Mouse (Mus musculus): ENCODE measurements around the gene Trpm3. TPM values are rescaled to one million over a fixed set of nuclear protein-coding genes. Genes with fewer than 3 reads are reported as not detected.

The Trpm3 gene
- polyA plus RNA-seq, 1 experiment, result not detected

DNA sequence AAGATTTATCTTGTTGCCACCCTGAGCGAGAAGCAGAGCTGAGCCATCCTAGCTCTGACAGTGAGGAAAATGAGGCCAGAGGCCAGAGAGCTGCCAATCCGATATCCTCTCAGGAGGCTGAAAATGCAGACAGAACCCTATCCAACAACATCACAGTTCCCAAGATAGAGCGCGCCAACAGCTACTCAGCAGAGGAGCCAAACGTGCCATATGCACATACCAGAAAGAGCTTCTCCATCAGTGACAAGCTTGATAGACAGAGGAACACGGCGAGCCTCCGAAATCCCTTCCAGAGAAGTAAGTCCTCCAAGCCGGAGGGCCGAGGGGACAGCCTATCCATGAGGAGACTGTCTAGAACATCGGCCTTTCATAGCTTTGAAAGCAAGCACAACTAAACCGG is 849.1 kb downstream of the Trpm3 start:
- H3K36me3 ChIP-seq (replicated peaks; ENCODE audit: low read length), result no peaks in the 10 kb centered on the region
- no peak for TF ChIP-seq GATA1 (IDR thresholded peaks at IDR 0.05; ENCODE audit: borderline replicate concordance, low read length)
- TF ChIP-seq FLI1 (IDR thresholded peaks at IDR 0.05; ENCODE audit: low read length), result no peak
- H3K4me3 ChIP-seq (replicated peaks), result no peak overlapping the region
- no peaks in the 10 kb centered on the region for H3K4me1 ChIP-seq
- no peaks in the 10 kb centered on the region for H3K27me3 ChIP-seq (replicated peaks)
- H3K9me3 ChIP-seq, result no peaks in the 10 kb centered on the region

DNA sequence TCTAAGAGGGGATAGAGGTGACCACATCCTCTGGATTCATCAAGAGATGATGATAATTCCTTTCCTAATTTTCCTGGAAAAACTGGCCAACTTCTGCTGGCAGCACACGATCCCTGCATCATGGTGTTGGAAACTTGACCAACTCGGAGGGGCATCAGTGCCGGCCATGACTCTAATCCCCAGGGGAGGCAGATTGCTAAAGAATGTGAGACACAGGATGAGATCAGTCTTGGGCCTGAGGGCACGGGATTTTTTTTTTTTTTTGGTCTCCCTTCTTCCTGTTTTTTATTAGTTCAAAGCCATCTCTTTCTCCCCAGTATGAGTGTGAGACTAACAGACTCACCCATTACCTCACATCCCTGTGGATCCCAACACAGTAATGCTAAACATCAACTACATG is 855.1 kb downstream of the Trpm3 start:
- Histone ChIP-seq H3K27me3 (replicated peaks) (no peaks in the 10 kb centered on the region), H3K4me3 (replicated peaks) (no peak overlapping the region), H3K4me1 (no peaks in the 10 kb centered on the region), H3K9me3 (no peaks in the 10 kb centered on the region), H3K36me3 (replicated peaks; ENCODE audit: low read length) (no peaks in the 10 kb centered on the region)
- TF ChIP-seq FLI1 (IDR thresholded peaks at IDR 0.05; ENCODE audit: low read length) (no peak), GATA1 (IDR thresholded peaks at IDR 0.05; ENCODE audit: borderline replicate concordance, low read length) (no peak)

DNA sequence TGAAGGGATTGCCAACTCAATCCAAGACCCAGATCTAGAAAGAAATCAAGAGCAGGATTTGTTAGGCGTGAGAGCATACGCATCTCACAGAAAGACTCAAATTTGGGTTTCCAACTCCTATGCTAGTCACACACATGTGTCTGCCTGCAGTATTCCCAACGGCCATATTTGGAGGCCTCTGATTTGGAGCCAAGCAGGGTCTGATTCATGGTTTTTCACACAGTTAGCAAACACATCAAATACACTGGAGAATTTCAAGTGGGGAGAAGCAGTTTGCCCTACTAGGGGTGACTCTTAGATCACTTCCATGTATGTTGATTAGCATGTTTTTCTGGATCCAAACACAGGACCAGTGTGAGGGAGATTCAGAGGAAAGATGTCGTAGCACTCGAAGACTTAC is 855.7 kb downstream of the Trpm3 start:
- no peaks in the 10 kb centered on the region for H3K4me1 ChIP-seq
- H3K9me3 ChIP-seq, result no peaks in the 10 kb centered on the region
- no peaks in the 10 kb centered on the region for H3K27me3 ChIP-seq (replicated peaks)
- no peaks in the 10 kb centered on the region for H3K36me3 ChIP-seq (replicated peaks; ENCODE audit: low read length)
- TF ChIP-seq GATA1 (IDR thresholded peaks at IDR 0.05; ENCODE audit: borderline replicate concordance, low read length) (no peak), FLI1 (IDR thresholded peaks at IDR 0.05; ENCODE audit: low read length) (no peak)
- no peak overlapping the region for H3K4me3 ChIP-seq (replicated peaks)

DNA sequence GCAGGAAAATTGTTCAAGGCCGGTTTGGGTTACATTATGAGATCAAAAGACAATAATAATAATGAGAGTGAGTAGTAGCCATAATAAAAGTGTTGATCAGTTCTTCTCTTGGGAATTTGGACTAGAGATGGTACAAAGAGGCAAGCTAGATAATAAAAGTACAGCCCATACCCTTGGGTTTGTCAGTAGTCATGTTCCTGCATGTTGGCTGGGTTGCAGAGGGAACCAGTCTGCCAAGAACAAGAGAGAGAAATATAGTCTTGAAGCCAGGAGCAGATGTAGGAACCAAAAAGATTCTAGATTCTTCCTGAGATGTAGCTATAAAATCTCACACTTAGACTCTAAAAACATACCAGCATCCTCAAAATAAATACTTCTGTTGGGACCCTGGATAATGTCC is 861.4 kb downstream of the Trpm3 start:
- no peaks in the 10 kb centered on the region for H3K4me1 ChIP-seq
- TF ChIP-seq FLI1 (IDR thresholded peaks at IDR 0.05; ENCODE audit: low read length) (no peak), GATA1 (IDR thresholded peaks at IDR 0.05; ENCODE audit: borderline replicate concordance, low read length) (no peak)

DNA sequence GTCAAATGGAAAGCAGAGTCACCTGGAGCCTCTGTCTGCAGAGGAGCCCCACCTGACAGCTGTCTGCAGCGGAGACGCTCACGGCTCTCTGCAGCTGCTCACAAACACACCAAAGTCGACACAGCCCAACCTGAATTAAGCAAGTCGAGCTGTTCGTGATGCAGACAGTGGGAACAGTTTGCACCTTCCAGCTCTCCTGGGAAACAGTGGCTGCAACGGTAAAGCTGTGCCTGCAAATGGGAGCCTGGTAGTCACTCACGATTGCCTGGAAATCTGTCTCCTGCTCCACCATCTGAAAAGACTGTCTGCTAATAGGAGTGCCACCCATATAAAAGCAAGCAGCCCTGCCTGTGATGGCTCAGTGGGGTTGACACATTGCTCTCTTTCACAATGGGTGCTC is 865.0 kb downstream of the Trpm3 start:
- Histone ChIP-seq H3K27me3 (replicated peaks) (peaks cover 3% of the 10 kb centered on the region), H3K4me3 (replicated peaks) (no peak overlapping the region), H3K36me3 (replicated peaks; ENCODE audit: low read length) (no peaks in the 10 kb centered on the region), H3K4me1 (no peaks in the 10 kb centered on the region), H3K9me3 (no peaks in the 10 kb centered on the region)
- TF ChIP-seq GATA1 (IDR thresholded peaks at IDR 0.05; ENCODE audit: borderline replicate concordance, low read length) (no peak), FLI1 (IDR thresholded peaks at IDR 0.05; ENCODE audit: low read length) (no peak)

More for the DNA sequence above, 861.4 kb downstream of the Trpm3 start:
- no peaks in the 10 kb centered on the region for H3K9me3 ChIP-seq
- no peaks in the 10 kb centered on the region for H3K36me3 ChIP-seq (replicated peaks; ENCODE audit: low read length)
- H3K4me3 ChIP-seq (replicated peaks), result no peak overlapping the region
- peaks cover 3% of the 10 kb centered on the region for H3K27me3 ChIP-seq (replicated peaks)

DNA sequence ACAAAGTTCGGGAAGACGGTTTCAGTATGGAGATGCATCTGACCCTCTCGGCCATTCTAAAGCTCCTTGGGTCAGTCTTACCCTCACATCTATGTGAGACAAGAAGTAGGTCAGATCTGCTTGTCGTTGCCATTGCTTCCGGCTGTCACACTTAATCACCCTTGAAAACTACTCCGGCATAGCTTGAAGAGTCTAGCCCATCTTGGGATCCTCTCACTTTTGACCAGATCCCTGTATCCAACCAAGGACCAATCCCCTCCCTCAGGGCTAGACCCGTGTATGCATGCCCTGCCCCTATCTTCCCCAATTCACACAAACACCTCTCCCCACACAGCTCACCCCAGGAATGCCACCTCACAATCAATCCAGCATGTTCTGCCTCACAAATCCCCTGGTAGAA is 867.0 kb downstream of the Trpm3 start:
- 0 out of 2 replicates have a peak, but pooled peaks cover 4% of the 10 kb centered on the region for H3K4me1 ChIP-seq
- H3K27me3 ChIP-seq (replicated peaks), result peaks cover 3% of the 10 kb centered on the region
- H3K36me3 ChIP-seq (replicated peaks; ENCODE audit: low read length), result no peaks in the 10 kb centered on the region
- no peak overlapping the region for H3K4me3 ChIP-seq (replicated peaks)
- H3K9me3 ChIP-seq, result no peaks in the 10 kb centered on the region
- no peak for TF ChIP-seq FLI1 (IDR thresholded peaks at IDR 0.05; ENCODE audit: low read length)

DNA sequence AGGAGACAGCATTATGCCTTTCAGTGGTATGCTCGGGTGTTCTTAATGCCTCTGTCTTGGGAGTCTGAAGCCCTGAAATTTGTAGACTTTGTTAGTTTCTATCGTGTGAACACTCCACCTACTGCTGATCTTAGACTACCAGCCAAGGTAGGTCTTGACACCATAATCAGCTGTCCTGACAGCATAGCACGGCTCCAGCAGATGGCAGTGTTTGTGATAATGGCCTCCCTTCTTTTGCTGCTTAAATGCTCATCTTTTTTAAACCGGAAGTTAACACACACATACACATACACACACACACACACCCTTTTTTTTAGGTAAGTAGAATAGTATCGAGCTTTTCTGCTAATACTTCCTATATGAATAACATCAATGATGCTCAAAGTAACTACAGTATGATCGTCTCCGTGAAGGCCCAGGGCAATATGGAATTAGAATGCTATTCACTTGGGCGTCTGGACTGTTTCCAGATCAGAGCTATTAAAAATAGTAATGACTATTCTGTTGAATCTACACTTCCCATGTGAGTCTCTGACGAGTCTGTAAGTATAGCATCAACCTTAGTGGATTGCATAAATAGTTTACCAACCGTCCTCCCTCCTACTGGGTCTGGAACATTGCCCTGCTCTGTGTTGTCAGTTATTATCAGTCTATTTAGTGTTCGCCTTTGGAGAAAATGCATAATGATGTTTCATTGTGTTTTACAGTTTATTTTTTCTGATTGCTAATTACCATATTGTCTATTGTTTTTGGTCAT is 867.8 kb downstream of the Trpm3 start:
- Histone ChIP-seq H3K4me1 (0 out of 2 replicates have a peak, but pooled peaks cover 4% of the 10 kb centered on the region), H3K4me3 (replicated peaks) (no peak overlapping the region), H3K9me3 (no peaks in the 10 kb centered on the region), H3K27me3 (replicated peaks) (peaks cover 3% of the 10 kb centered on the region), H3K36me3 (replicated peaks; ENCODE audit: low read length) (no peaks in the 10 kb centered on the region)
- TF ChIP-seq FLI1 (IDR thresholded peaks at IDR 0.05; ENCODE audit: low read length) (no peak), GATA1 (IDR thresholded peaks at IDR 0.05; ENCODE audit: borderline replicate concordance, low read length) (no peak)

DNA sequence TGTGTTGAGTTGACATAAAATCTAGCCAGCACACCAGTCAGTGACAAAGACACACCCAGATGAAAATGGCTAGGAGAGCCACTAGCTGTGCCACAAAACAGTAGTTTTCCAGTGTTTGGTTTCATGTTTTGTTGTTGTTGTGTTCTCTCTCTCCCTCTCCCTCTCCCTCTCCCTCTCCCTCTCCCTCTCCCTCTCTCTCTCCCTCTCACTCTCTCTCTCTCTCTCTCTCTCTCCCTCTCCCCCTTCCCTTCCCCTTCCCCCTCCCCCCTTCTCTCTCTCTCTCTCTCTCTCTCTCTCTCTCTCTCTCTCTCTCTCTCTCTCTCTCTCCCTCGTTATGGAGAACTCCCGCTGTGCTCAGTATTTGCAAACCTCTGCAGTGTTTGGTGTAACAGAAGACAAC is 874.8 kb downstream of the Trpm3 start:
- H3K36me3 ChIP-seq (replicated peaks; ENCODE audit: low read length), result no peaks in the 10 kb centered on the region
- TF ChIP-seq GATA1 (IDR thresholded peaks at IDR 0.05; ENCODE audit: borderline replicate concordance, low read length) (no peak), FLI1 (IDR thresholded peaks at IDR 0.05; ENCODE audit: low read length) (no peak)
- H3K4me1 ChIP-seq, result 0 out of 2 replicates have a peak, but pooled peaks cover 4% of the 10 kb centered on the region
- no peak overlapping the region for H3K4me3 ChIP-seq (replicated peaks)
- H3K27me3 ChIP-seq (replicated peaks), result no peaks in the 10 kb centered on the region
- H3K9me3 ChIP-seq, result peaks cover 12% of the 10 kb centered on the region

DNA sequence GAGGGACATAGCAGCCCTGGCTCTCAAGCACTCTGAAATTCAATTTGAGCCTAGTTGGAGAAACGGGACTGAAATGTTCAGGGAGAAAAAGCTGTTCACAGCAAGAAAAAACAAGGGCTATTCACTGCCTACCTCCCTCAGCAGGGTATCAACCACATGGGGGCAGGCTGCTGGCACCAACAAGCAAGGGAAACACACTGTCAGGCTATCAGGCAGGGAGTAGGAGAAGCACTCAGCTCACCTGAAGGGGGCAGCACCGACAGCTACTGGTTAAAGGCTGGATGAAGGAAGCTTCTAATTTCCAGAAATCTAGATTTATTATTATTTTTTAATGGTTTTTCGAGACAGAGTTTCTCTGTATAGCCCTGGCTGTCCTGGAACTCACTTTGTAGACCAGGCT is 876.7 kb downstream of the Trpm3 start:
- H3K27me3 ChIP-seq (replicated peaks), result no peaks in the 10 kb centered on the region
- H3K4me3 ChIP-seq (replicated peaks), result no peak overlapping the region
- H3K9me3 ChIP-seq, result peaks cover 12% of the 10 kb centered on the region
- H3K4me1 ChIP-seq, result no peaks in the 10 kb centered on the region
- TF ChIP-seq GATA1 (IDR thresholded peaks at IDR 0.05; ENCODE audit: borderline replicate concordance, low read length) (no peak), FLI1 (IDR thresholded peaks at IDR 0.05; ENCODE audit: low read length) (no peak)
- no peaks in the 10 kb centered on the region for H3K36me3 ChIP-seq (replicated peaks; ENCODE audit: low read length)

DNA sequence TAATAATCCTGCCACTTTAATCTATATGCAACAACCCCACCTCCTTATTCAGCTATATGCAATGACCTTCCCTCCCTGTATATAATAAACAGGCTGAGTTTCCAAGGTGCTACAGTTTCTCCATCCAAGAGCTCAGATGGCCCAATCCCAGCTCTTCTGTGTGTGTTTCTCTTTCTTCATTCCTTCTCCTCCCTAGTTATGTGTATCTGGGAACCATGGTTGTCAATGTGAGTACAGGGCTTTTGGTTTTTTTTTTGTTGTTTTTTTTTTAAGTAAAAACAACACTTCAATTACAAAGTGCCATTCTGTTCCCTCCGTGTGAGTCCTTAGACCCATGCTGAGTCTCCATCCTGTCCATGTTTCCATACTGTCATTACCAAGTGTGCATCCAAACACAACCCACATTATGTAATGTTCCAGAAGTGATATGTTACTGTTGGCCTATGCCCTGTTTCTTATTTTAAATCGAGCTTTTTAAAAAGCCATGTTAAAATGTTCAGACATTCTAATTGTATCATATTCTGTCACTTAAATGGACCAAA is 879.4 kb downstream of the Trpm3 start:
- no peak for TF ChIP-seq FLI1 (IDR thresholded peaks at IDR 0.05; ENCODE audit: low read length)
- no peak for TF ChIP-seq GATA1 (IDR thresholded peaks at IDR 0.05; ENCODE audit: borderline replicate concordance, low read length)
- no peaks in the 10 kb centered on the region for H3K36me3 ChIP-seq (replicated peaks; ENCODE audit: low read length)
- no peak overlapping the region for H3K4me3 ChIP-seq (replicated peaks)
- peaks cover 12% of the 10 kb centered on the region for H3K9me3 ChIP-seq
- no peaks in the 10 kb centered on the region for H3K4me1 ChIP-seq
- H3K27me3 ChIP-seq (replicated peaks), result no peaks in the 10 kb centered on the region
